Mouse (Mus musculus) forebrain, embryonic 13.5 days (tissue): ENCODE results near the gene Cntn2. TPM values are rescaled to one million over a fixed set of nuclear protein-coding genes. Genes with fewer than 3 reads are reported as not detected.

Source experiments
- ATAC-seq: fragments of 200-750 bp; cut with Nextera tagmentation; 2 replicates; pipeline ENCODE4 v1.8.0; 2017
- H3K27ac ChIP-seq: fragments of 300-500 bp; sonication (generic); 2 replicates; pipeline ENCODE4 v1.5.1; 2015; ENCODE audit warnings: inconsistent platforms, mild to moderate bottlenecking, moderate library complexity
- H3K27me3 ChIP-seq: fragments of 300-500 bp; sonication (generic); 2 replicates; pipeline ENCODE4 v1.6.1; 2015; ENCODE audit warnings: mild to moderate bottlenecking, inconsistent platforms
- H3K36me3 ChIP-seq: fragments of 300-500 bp; sonication (generic); 2 replicates; pipeline ENCODE4 v1.6.1; 2015; ENCODE audit warnings: mild to moderate bottlenecking, inconsistent platforms; ENCODE audit not compliant: poor library complexity, severe bottlenecking
- H3K4me1 ChIP-seq: fragments of 300-500 bp; sonication (generic); 2 replicates; pipeline ENCODE4 v1.6.1; 2015; ENCODE audit warnings: inconsistent platforms
- H3K4me2 ChIP-seq: fragments of 300-500 bp; sonication (generic); 2 replicates; pipeline ENCODE4 v1.6.1; 2015; ENCODE audit warnings: inconsistent platforms, mild to moderate bottlenecking, moderate library complexity
- H3K4me3 ChIP-seq: fragments of 300-500 bp; sonication (generic); 2 replicates; pipeline ENCODE4 v1.5.1; 2015; ENCODE audit warnings: mild to moderate bottlenecking, inconsistent platforms
- H3K9ac ChIP-seq: fragments of 300-500 bp; sonication (generic); 2 replicates; pipeline ENCODE4 v1.6.1; 2015; ENCODE audit warnings: mild to moderate bottlenecking, inconsistent platforms
- H3K9me3 ChIP-seq: fragments of 300-500 bp; sonication (generic); replicated peaks from 2 replicates; pipeline ENCODE4 v1.6.1; 2016; ENCODE audit warnings: inconsistent platforms
- WGBS: fragments of 180-500 bp; shearing (Covaris S2); methylation state at CpG from one replicate; pipeline ENCODE4 v1.1.7; 2015; 5-methylcytosine and 5-hydroxymethylcytosine counted together
- polyA plus RNA-seq: library from polyadenylated mRNA; unstranded; fragments of >200 nt; fragmentation: Nextera tagmentation; extraction: Ambion mirVana; gene quantifications from 2 replicates; pipeline ENCODE4 v1.2.1, GENCODE M21; 2015

Cntn2 gene
- polyA plus RNA-seq: 53.6 and 68.9 TPM in 2 replicates

GRCm38 (mm10) chr1:132542762-132543306 is at the start of gene Cntn2:
Cntn2 (minus strand) TSS chr1:132543256.
- H3K4me1 ChIP-seq: peaks cover 32% of the 10 kb centered on the region
- WGBS: 2% methylated on average over 30 of the region's 30 CpGs
- ATAC-seq: peak; percentile 88

GRCm38 (mm10) chr1:132592145-132592544 is 49.1 kb upstream of the Cntn2 start:
- peak overlapping the region; percentile 57 for H3K27ac ChIP-seq
- no peak for ATAC-seq
- no peak overlapping the region for H3K4me3 ChIP-seq
- 91% methylated on average over 5 of the region's 5 CpGs for WGBS
- peaks cover 20% of the 10 kb centered on the region for H3K4me1 ChIP-seq
- H3K36me3 ChIP-seq: peaks cover 24% of the 10 kb centered on the region; the same call in 1 of the 2 replicates
- no peak overlapping the region for H3K9ac ChIP-seq
- no peaks in the 10 kb centered on the region for H3K27me3 ChIP-seq
- no peaks in the 10 kb centered on the region for H3K9me3 ChIP-seq
- H3K4me2 ChIP-seq: no peak overlapping the region

More at GRCm38 (mm10) chr1:132542762-132543306, at the start of gene Cntn2:
- peak within 1 kb of the TSS; percentile 76 for H3K27ac ChIP-seq
- H3K36me3 ChIP-seq: no peaks in the 10 kb centered on the region
- peaks cover 28% of the 10 kb centered on the region for H3K27me3 ChIP-seq
- no peaks in the 10 kb centered on the region for H3K9me3 ChIP-seq
- peak within 1 kb of the TSS; percentile 50 for H3K4me3 ChIP-seq
- peak within 1 kb of the TSS; percentile 76 for H3K4me2 ChIP-seq
- H3K9ac ChIP-seq: peak within 1 kb of the TSS; percentile 77

- H3K9me3 ChIP-seq: no peaks in the 10 kb centered on the region
- no peak overlapping the region for H3K4me2 ChIP-seq
- H3K9ac ChIP-seq: no peak overlapping the region
- ATAC-seq: peak; percentile 54; the same call in 1 of the 2 replicates
- no peaks in the 10 kb centered on the region for H3K27me3 ChIP-seq
- 79% methylated on average over 11 of the region's 11 CpGs for WGBS
- H3K4me1 ChIP-seq: peaks cover 24% of the 10 kb centered on the region
- peaks cover 18% of the 10 kb centered on the region; the same call in 1 of the 2 replicates for H3K36me3 ChIP-seq
- H3K27ac ChIP-seq: 0 out of 2 replicates have a peak overlapping the region, but pooled peaks have one; percentile 57
- H3K4me3 ChIP-seq: no peak overlapping the region
Measured at GRCm38 (mm10) chr1:132591399-132591930, 48.4 kb upstream of the Cntn2 start.

GRCm38 (mm10) chr1:132586679-132587201 is 43.7 kb upstream of the Cntn2 start:
- no peak overlapping the region for H3K4me2 ChIP-seq
- 0 out of 2 replicates have a peak overlapping the region, but pooled peaks have one; percentile 60 for H3K27ac ChIP-seq
- peaks cover 56% of the 10 kb centered on the region for H3K4me1 ChIP-seq
- no peaks in the 10 kb centered on the region for H3K27me3 ChIP-seq
- peaks cover 13% of the 10 kb centered on the region; the same call in 1 of the 2 replicates for H3K36me3 ChIP-seq
- 61% methylated on average over 15 of the region's 15 CpGs for WGBS
- no peak for ATAC-seq
- no peak overlapping the region for H3K4me3 ChIP-seq
- H3K9ac ChIP-seq: no peak overlapping the region
- H3K9me3 ChIP-seq: no peaks in the 10 kb centered on the region

- Histone ChIP-seq H3K9ac (no peak overlapping the region), H3K4me2 (no peak overlapping the region), H3K36me3 (peaks cover 13% of the 10 kb centered on the region; the same call in 1 of the 2 replicates), H3K9me3 (no peaks in the 10 kb centered on the region), H3K27ac (peak overlapping the region; percentile 60), H3K4me1 (peaks cover 67% of the 10 kb centered on the region), H3K4me3 (no peak overlapping the region), H3K27me3 (no peaks in the 10 kb centered on the region)
- ATAC-seq: no peak
- 8% methylated on average over 4 of the region's 4 CpGs for WGBS
Measured at GRCm38 (mm10) chr1:132585376-132585775, 42.3 kb upstream of the Cntn2 start.

GRCm38 (mm10) chr1:132582998-132583604 is 40.0 kb upstream of the Cntn2 start:
- Histone ChIP-seq H3K4me3 (no peak overlapping the region), H3K9ac (0 out of 2 replicates have a peak overlapping the region, but pooled peaks have one; percentile 21), H3K4me2 (peak overlapping the region; percentile 25), H3K4me1 (peaks cover 68% of the 10 kb centered on the region), H3K36me3 (peaks cover 13% of the 10 kb centered on the region; the same call in 1 of the 2 replicates), H3K27ac (peak overlapping the region; percentile 89), H3K27me3 (no peaks in the 10 kb centered on the region), H3K9me3 (no peaks in the 10 kb centered on the region)
- ATAC-seq: peak; percentile 7; the same call in 1 of the 2 replicates
- whole genome bisulfite sequencing: 73% methylated on average over 18 of the region's 18 CpGs

GRCm38 (mm10) chr1:132581845-132582839 is 39.1 kb upstream of the Cntn2 start:
- Histone ChIP-seq H3K27ac (peak overlapping the region; percentile 89), H3K27me3 (no peaks in the 10 kb centered on the region), H3K36me3 (0 out of 2 replicates have a peak, but pooled peaks cover 10% of the 10 kb centered on the region), H3K9me3 (no peaks in the 10 kb centered on the region), H3K4me3 (no peak overlapping the region), H3K4me2 (peak overlapping the region; percentile 25), H3K9ac (peak overlapping the region; percentile 21), H3K4me1 (peaks cover 64% of the 10 kb centered on the region)
- 3% methylated on average over 14 of the region's 14 CpGs for WGBS
- peak; percentile 72 for ATAC-seq

GRCm38 (mm10) chr1:132580063-132580462 is 37.0 kb upstream of the Cntn2 start:
- Histone ChIP-seq H3K27me3 (no peaks in the 10 kb centered on the region), H3K27ac (no peak overlapping the region), H3K9ac (no peak overlapping the region), H3K4me1 (peaks cover 46% of the 10 kb centered on the region), H3K4me3 (no peak overlapping the region), H3K9me3 (no peaks in the 10 kb centered on the region), H3K4me2 (no peak overlapping the region), H3K36me3 (peaks cover 14% of the 10 kb centered on the region)
- WGBS: 90% methylated on average over 7 of the region's 7 CpGs
- no peak for ATAC-seq

- no peak overlapping the region for H3K9ac ChIP-seq
- H3K27ac ChIP-seq: no peak overlapping the region
- no peak overlapping the region for H3K4me2 ChIP-seq
- H3K27me3 ChIP-seq: no peaks in the 10 kb centered on the region
- peaks cover 20% of the 10 kb centered on the region for H3K36me3 ChIP-seq
- H3K9me3 ChIP-seq: no peaks in the 10 kb centered on the region
- 91% methylated on average over 8 of the region's 8 CpGs for WGBS
- ATAC-seq: no peak
- H3K4me3 ChIP-seq: no peak overlapping the region
- H3K4me1 ChIP-seq: peaks cover 22% of the 10 kb centered on the region
Measured at GRCm38 (mm10) chr1:132576845-132577244, 33.8 kb upstream of the Cntn2 start.

- H3K9ac ChIP-seq: no peak overlapping the region
- no peaks in the 10 kb centered on the region for H3K27me3 ChIP-seq
- H3K36me3 ChIP-seq: peaks cover 20% of the 10 kb centered on the region
- WGBS: 96% methylated on average over 7 of the region's 7 CpGs
- peaks cover 31% of the 10 kb centered on the region for H3K4me1 ChIP-seq
- H3K4me3 ChIP-seq: no peak overlapping the region
- no peak for ATAC-seq
- H3K4me2 ChIP-seq: no peak overlapping the region
- no peak overlapping the region for H3K27ac ChIP-seq
- H3K9me3 ChIP-seq: no peaks in the 10 kb centered on the region
Measured at GRCm38 (mm10) chr1:132572851-132573250, 29.8 kb upstream of the Cntn2 start.

GRCm38 (mm10) chr1:132571613-132572012 is 28.6 kb upstream of the Cntn2 start:
- H3K4me2 ChIP-seq: no peak overlapping the region
- ATAC-seq: no peak
- H3K27me3 ChIP-seq: no peaks in the 10 kb centered on the region
- peaks cover 36% of the 10 kb centered on the region for H3K4me1 ChIP-seq
- no peak overlapping the region for H3K9ac ChIP-seq
- no peaks in the 10 kb centered on the region for H3K9me3 ChIP-seq
- WGBS: 97% methylated on average over 1 of the region's 1 CpGs
- no peak overlapping the region for H3K27ac ChIP-seq
- H3K4me3 ChIP-seq: no peak overlapping the region
- H3K36me3 ChIP-seq: peaks cover 10% of the 10 kb centered on the region; the same call in 1 of the 2 replicates
